Mouse (Mus musculus): ENCODE results near the gene Fam57a. TPM values are rescaled to one million over a fixed set of nuclear protein-coding genes. Genes with fewer than 3 reads are reported as not detected.

Fam57a gene
- polyA plus RNA-seq, 1 experiment from 2014 or later: 31.0 TPM

DNA sequence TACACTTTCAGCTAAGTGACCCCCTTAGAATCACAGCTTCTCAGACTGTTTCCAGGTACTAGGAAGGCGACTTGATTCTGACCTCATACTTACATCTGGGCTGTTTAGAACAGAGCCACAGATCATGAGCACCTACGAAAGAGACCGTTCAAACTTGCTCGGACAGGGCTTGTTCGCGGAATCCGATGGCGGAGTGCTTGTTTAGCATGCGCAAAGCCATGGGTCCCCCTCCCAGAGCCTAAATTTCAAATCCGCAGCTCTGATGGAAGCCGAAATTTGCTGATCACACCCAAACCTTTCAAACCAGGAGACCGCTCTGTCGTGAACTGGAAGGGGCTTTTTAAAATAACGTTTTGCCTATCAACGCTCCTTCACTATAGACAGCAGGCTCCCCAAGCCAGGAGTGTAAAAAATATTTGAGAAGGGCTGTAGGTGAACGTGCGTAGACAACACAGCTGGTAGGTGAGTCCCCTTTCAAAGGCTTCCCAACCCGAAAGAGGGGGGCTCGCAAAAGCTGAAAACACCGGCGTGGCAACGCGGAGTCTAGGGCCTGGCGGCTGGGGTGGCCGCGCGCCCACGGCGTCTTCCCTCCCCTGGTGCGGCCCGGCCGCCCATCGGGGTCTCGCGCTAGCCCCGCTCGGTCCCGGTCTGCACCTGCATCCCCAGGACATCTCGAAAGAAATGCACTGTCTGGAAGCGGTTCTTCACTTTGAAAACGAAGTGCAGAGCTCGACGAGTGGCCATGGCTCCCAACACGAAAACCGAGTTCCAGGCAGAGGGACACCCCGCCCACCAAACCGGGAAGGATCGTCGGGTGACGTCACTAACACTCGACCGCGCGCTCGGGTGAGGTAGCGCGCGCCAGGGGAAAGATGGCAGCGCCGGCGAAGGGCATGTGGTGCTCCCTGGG is 63.7 kb downstream of the Fam57a start, which contains the start of the genes Mrm3 and Glod4:
Gene Mrm3 (plus strand): TSS at position 815 of the 910 bp plus-strand sequence.
Gene Glod4 (minus strand): TSS at position 825 of the 910 bp plus-strand sequence.
- peak within 1 kb of the TSS; percentile 63; the same call in 1 of the 2 replicates for H3K27ac ChIP-seq (replicated peaks; ENCODE audit: low read depth, low read length)
- H3K36me3 ChIP-seq (replicated peaks; ENCODE audit: control insufficient read depth, insufficient read depth, low read depth, low read length): no peaks in the 10 kb centered on the region
- peak within 1 kb of the TSS; percentile 77 for H3K4me3 ChIP-seq (ENCODE audit: low read depth, low read length)
- H3K27me3 ChIP-seq (ENCODE audit: control insufficient read depth, insufficient read depth, low read length): no peaks in the 10 kb centered on the region
- ATAC-seq (replicated peaks; ENCODE audit: insufficient number of reproducible peaks, low FRiP score, low TSS enrichment, low read depth): peak; percentile 83
- under 1% methylated on average over 61 of the region's 61 CpGs for WGBS
- H3K4me2 ChIP-seq (ENCODE audit: low read depth, low read length): peak within 1 kb of the TSS; percentile 87
- peak; percentile 96 for DNase-seq (ENCODE audit: low spot score)
- H3K4me1 ChIP-seq (ENCODE audit: control insufficient read depth, insufficient read depth, low read length): no peaks in the 10 kb centered on the region
- no peaks in the 10 kb centered on the region for H3K9me3 ChIP-seq (replicated peaks; ENCODE audit: control insufficient read depth, low read length)
- peak within 1 kb of the TSS; percentile 78 for H3K9ac ChIP-seq (replicated peaks; ENCODE audit: low read length)

GRCm38 (mm10) chr11:76243811-76244546 is 64.5 kb downstream of the Fam57a start:
- Histone ChIP-seq H3K4me1 (ENCODE audit: control insufficient read depth, insufficient read depth, low read length) (no peaks in the 10 kb centered on the region), H3K4me3 (ENCODE audit: low read depth, low read length) (peak overlapping the region; percentile 77), H3K27ac (replicated peaks; ENCODE audit: low read depth, low read length) (0 out of 2 replicates have a peak overlapping the region, but pooled peaks have one; percentile 47), H3K27me3 (ENCODE audit: control insufficient read depth, insufficient read depth, low read length) (no peaks in the 10 kb centered on the region), H3K9ac (replicated peaks; ENCODE audit: low read length) (peak overlapping the region; percentile 78), H3K9me3 (replicated peaks; ENCODE audit: control insufficient read depth, low read length) (no peaks in the 10 kb centered on the region), H3K36me3 (replicated peaks; ENCODE audit: control insufficient read depth, insufficient read depth, low read depth, low read length) (no peaks in the 10 kb centered on the region), H3K4me2 (ENCODE audit: low read depth, low read length) (peak overlapping the region; percentile 87)
- ATAC-seq (replicated peaks; ENCODE audit: insufficient number of reproducible peaks, low FRiP score, low TSS enrichment, low read depth) (no peak; the same call in 1 of the 2 replicates), DNase-seq (ENCODE audit: low spot score) (no peak)
- WGBS: 2% methylated on average over 34 of the region's 34 CpGs

- H3K9ac ChIP-seq (replicated peaks; ENCODE audit: low read length): no peak overlapping the region
- no peaks in the 10 kb centered on the region for H3K36me3 ChIP-seq (replicated peaks; ENCODE audit: control insufficient read depth, insufficient read depth, low read depth, low read length)
- no peak overlapping the region for H3K27ac ChIP-seq (replicated peaks; ENCODE audit: low read depth, low read length)
- no peaks in the 10 kb centered on the region for H3K9me3 ChIP-seq (replicated peaks; ENCODE audit: control insufficient read depth, low read length)
- H3K27me3 ChIP-seq (ENCODE audit: control insufficient read depth, insufficient read depth, low read length): no peaks in the 10 kb centered on the region
- H3K4me1 ChIP-seq (ENCODE audit: control insufficient read depth, insufficient read depth, low read length): no peaks in the 10 kb centered on the region
- no peak overlapping the region for H3K4me2 ChIP-seq (ENCODE audit: low read depth, low read length)
- no peak overlapping the region for H3K4me3 ChIP-seq (ENCODE audit: low read depth, low read length)
- ATAC-seq (replicated peaks; ENCODE audit: insufficient number of reproducible peaks, low FRiP score, low TSS enrichment, low read depth) (no peak), DNase-seq (ENCODE audit: low spot score) (no peak)
Observed at GRCm38 (mm10) chr11:76246439-76246838, 67.0 kb downstream of the Fam57a start.

GRCm38 (mm10) chr11:76247239-76247638 is 67.8 kb downstream of the Fam57a start:
- no peaks in the 10 kb centered on the region for H3K9me3 ChIP-seq (replicated peaks; ENCODE audit: control insufficient read depth, low read length)
- no peaks in the 10 kb centered on the region for H3K36me3 ChIP-seq (replicated peaks; ENCODE audit: control insufficient read depth, insufficient read depth, low read depth, low read length)
- WGBS: 40% methylated on average over 2 of the region's 2 CpGs
- no peak overlapping the region for H3K9ac ChIP-seq (replicated peaks; ENCODE audit: low read length)
- H3K4me2 ChIP-seq (ENCODE audit: low read depth, low read length): no peak overlapping the region
- ATAC-seq (replicated peaks; ENCODE audit: insufficient number of reproducible peaks, low FRiP score, low TSS enrichment, low read depth): no peak
- no peaks in the 10 kb centered on the region for H3K4me1 ChIP-seq (ENCODE audit: control insufficient read depth, insufficient read depth, low read length)
- H3K27me3 ChIP-seq (ENCODE audit: control insufficient read depth, insufficient read depth, low read length): no peaks in the 10 kb centered on the region
- H3K27ac ChIP-seq (replicated peaks; ENCODE audit: low read depth, low read length): no peak overlapping the region
- no peak overlapping the region for H3K4me3 ChIP-seq (ENCODE audit: low read depth, low read length)
- no peak for DNase-seq (ENCODE audit: low spot score)

DNA sequence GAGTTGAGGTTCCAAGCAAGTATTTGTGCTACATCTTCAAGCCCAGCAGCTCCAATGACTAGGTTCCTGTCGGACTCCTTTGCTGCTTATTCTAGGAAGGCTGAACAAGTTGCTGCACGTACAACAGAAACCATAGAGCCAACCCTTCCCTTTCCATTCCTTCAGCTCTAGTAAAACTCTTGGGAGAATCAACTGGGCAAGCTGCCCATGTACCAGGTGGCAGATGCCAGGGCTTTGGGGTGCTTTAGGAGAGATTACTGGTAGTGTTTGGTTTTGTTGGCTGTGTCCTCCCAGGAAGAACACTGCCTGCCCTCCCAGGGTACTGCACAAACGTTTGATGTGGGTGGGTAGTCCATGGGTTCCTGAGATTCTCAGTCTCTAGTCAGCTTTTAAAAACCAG is 72.6 kb downstream of the Fam57a start:
- no peak overlapping the region for H3K27ac ChIP-seq (replicated peaks; ENCODE audit: low read depth, low read length)
- no peaks in the 10 kb centered on the region for H3K27me3 ChIP-seq (ENCODE audit: control insufficient read depth, insufficient read depth, low read length)
- ATAC-seq (replicated peaks; ENCODE audit: insufficient number of reproducible peaks, low FRiP score, low TSS enrichment, low read depth) (no peak), DNase-seq (ENCODE audit: low spot score) (no peak)
- H3K4me3 ChIP-seq (ENCODE audit: low read depth, low read length): no peak overlapping the region
- 59% methylated on average over 3 of the region's 3 CpGs for WGBS
- no peaks in the 10 kb centered on the region for H3K9me3 ChIP-seq (replicated peaks; ENCODE audit: control insufficient read depth, low read length)
- no peak overlapping the region for H3K9ac ChIP-seq (replicated peaks; ENCODE audit: low read length)
- H3K4me2 ChIP-seq (ENCODE audit: low read depth, low read length): no peak overlapping the region
- H3K36me3 ChIP-seq (replicated peaks; ENCODE audit: control insufficient read depth, insufficient read depth, low read depth, low read length): no peaks in the 10 kb centered on the region
- H3K4me1 ChIP-seq (ENCODE audit: control insufficient read depth, insufficient read depth, low read length): peaks cover 5% of the 10 kb centered on the region; the same call in 1 of the 2 replicates

GRCm38 (mm10) chr11:76253145-76253917 is 73.9 kb downstream of the Fam57a start:
- Histone ChIP-seq H3K9ac (replicated peaks; ENCODE audit: low read length) (no peak overlapping the region), H3K4me1 (ENCODE audit: control insufficient read depth, insufficient read depth, low read length) (peaks cover 5% of the 10 kb centered on the region; the same call in 1 of the 2 replicates), H3K4me2 (ENCODE audit: low read depth, low read length) (no peak overlapping the region), H3K27me3 (ENCODE audit: control insufficient read depth, insufficient read depth, low read length) (no peaks in the 10 kb centered on the region), H3K9me3 (replicated peaks; ENCODE audit: control insufficient read depth, low read length) (no peaks in the 10 kb centered on the region), H3K27ac (replicated peaks; ENCODE audit: low read depth, low read length) (no peak overlapping the region), H3K4me3 (ENCODE audit: low read depth, low read length) (no peak overlapping the region), H3K36me3 (replicated peaks; ENCODE audit: control insufficient read depth, insufficient read depth, low read depth, low read length) (no peaks in the 10 kb centered on the region)
- WGBS: 50% methylated on average over 5 of the region's 5 CpGs
- ATAC-seq (replicated peaks; ENCODE audit: insufficient number of reproducible peaks, low FRiP score, low TSS enrichment, low read depth): peak; percentile 49; the same call in 1 of the 2 replicates
- peak; percentile 88 for DNase-seq (ENCODE audit: low spot score)

- H3K9me3 ChIP-seq (replicated peaks; ENCODE audit: control insufficient read depth, low read length): no peaks in the 10 kb centered on the region
- no peak overlapping the region for H3K27ac ChIP-seq (replicated peaks; ENCODE audit: low read depth, low read length)
- 76% methylated on average over 4 of the region's 4 CpGs for WGBS
- no peak overlapping the region for H3K9ac ChIP-seq (replicated peaks; ENCODE audit: low read length)
- no peak overlapping the region for H3K4me3 ChIP-seq (ENCODE audit: low read depth, low read length)
- H3K4me1 ChIP-seq (ENCODE audit: control insufficient read depth, insufficient read depth, low read length): peaks cover 5% of the 10 kb centered on the region; the same call in 1 of the 2 replicates
- no peak for DNase-seq (ENCODE audit: low spot score)
- H3K4me2 ChIP-seq (ENCODE audit: low read depth, low read length): no peak overlapping the region
- no peaks in the 10 kb centered on the region for H3K27me3 ChIP-seq (ENCODE audit: control insufficient read depth, insufficient read depth, low read length)
- no peaks in the 10 kb centered on the region for H3K36me3 ChIP-seq (replicated peaks; ENCODE audit: control insufficient read depth, insufficient read depth, low read depth, low read length)
- ATAC-seq (replicated peaks; ENCODE audit: insufficient number of reproducible peaks, low FRiP score, low TSS enrichment, low read depth): no peak
Observed at GRCm38 (mm10) chr11:76253918-76254264, 74.4 kb downstream of the Fam57a start.
